Mouse (Mus musculus) forebrain, postnatal 0 days (tissue): ENCODE data around the gene Tppp. TPM values are rescaled to one million over a fixed set of nuclear protein-coding genes. Genes with fewer than 3 reads are reported as not detected.
"Not testable (repeated sequence)": the region's sequence is repeated elsewhere in the genome, so short reads cannot be mapped to it uniquely, and the experiment has no call there.

Source experiments
- ATAC-seq: fragments of 200-750 bp; cut with Nextera tagmentation; 2 replicates; pipeline ENCODE4 v1.8.0; 2017; ENCODE audit warnings: mild to moderate bottlenecking, moderate library complexity
- DNase-seq: peaks from one replicate; pipeline ENCODE4 v3.0.0-alpha.2; 2015
- H3K27ac ChIP-seq: fragments of 300-500 bp; sonication (generic); 2 replicates; pipeline ENCODE4 v1.5.1; 2014; ENCODE audit warnings: low read depth, mild to moderate bottlenecking, antibody characterized with exemption, low read length, moderate library complexity, mixed read lengths
- H3K27me3 ChIP-seq: fragments of 300-500 bp; sonication (generic); 2 replicates; pipeline ENCODE4 v1.6.1; 2014; ENCODE audit warnings: mild to moderate bottlenecking, low read length, mixed read lengths; ENCODE audit not compliant: insufficient read depth
- H3K36me3 ChIP-seq: fragments of 300-500 bp; sonication (generic); 2 replicates; pipeline ENCODE4 v1.6.1; 2014; ENCODE audit warnings: mild to moderate bottlenecking, moderate library complexity; ENCODE audit not compliant: insufficient read depth
- H3K4me1 ChIP-seq: fragments of 300-500 bp; sonication (generic); 2 replicates; pipeline ENCODE4 v1.6.1; 2014; ENCODE audit warnings: antibody characterized with exemption; ENCODE audit not compliant: insufficient read depth
- H3K4me2 ChIP-seq: fragments of 300-500 bp; sonication (generic); 2 replicates; pipeline ENCODE4 v1.6.1; 2014; ENCODE audit warnings: low read depth, mild to moderate bottlenecking, moderate library complexity
- H3K4me3 ChIP-seq: fragments of 300-500 bp; sonication (generic); 2 replicates; pipeline ENCODE4 v1.5.1; 2014; ENCODE audit warnings: low read depth, low read length, mixed read lengths
- H3K9ac ChIP-seq: fragments of 300-500 bp; sonication (generic); 2 replicates; pipeline ENCODE4 v1.6.1; 2014; ENCODE audit warnings: mild to moderate bottlenecking
- H3K9me3 ChIP-seq: fragments of 300-500 bp; sonication (generic); 2 replicates; pipeline ENCODE4 v1.6.1; 2016; ENCODE audit warnings: low read length
- CTCF ChIP-seq: sonication (generic); IDR thresholded peaks from 2 replicates; pipeline ENCODE4 v1.5.1; 2016; ENCODE audit warnings: antibody characterized with exemption, control low read depth, low read depth
- WGBS: fragments of 180-500 bp; shearing (Covaris S2); extraction: QIAGEN DNeasy Blood & Tissue Kit; methylation state at CpG from one replicate; pipeline ENCODE4 v1.1.7; 2014; 5-methylcytosine and 5-hydroxymethylcytosine counted together
- polyA plus RNA-seq: library from polyadenylated mRNA; unstranded; fragments of >200 nt; fragmentation: Nextera tagmentation; extraction: Ambion mirVana; gene quantifications from 2 replicates; pipeline ENCODE4 v1.2.1, GENCODE M21; 2015
- total RNA-seq: library from RNA; depleted of rRNA; stranded (reverse); fragments of >200 nt; gene quantifications from 2 replicates; pipeline ENCODE4 v1.2.3, GENCODE M21; 2014

Tppp gene
- total and polyA plus RNA-seq, 2 experiments from 2014 or later = 8.2 to 28.9 TPM

DNA sequence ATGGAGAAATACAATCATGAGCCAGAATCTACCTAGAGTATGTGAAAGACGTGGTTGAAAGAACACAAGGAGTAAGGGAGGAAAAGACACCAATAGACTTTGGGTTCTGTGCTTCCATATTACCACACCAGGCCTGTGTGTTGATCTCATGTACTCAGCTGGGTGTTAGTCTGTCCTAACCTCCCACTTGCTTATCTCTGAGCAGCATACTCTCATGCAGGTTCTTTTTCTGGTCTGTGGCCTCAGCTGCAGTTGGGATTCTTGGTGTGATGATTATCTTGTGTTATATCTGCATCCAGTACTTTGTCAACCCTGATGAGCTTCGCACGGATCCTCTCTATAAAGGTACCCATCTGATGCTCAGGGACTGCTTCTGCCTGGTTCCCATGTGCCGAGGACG lies 32.3 kb upstream of the Tppp start:
- H3K4me2 ChIP-seq = no peak overlapping the region
- no peaks in the 10 kb centered on the region for H3K36me3 ChIP-seq
- no peaks in the 10 kb centered on the region for H3K27me3 ChIP-seq
- DNase-seq (no peak), ATAC-seq (no peak)
- H3K9me3 ChIP-seq = no peaks in the 10 kb centered on the region
- no peaks in the 10 kb centered on the region for H3K4me1 ChIP-seq
- 89% methylated on average over 5 of the region's 5 CpGs for WGBS
- no peak overlapping the region for H3K27ac ChIP-seq
- H3K4me3 ChIP-seq = no peak overlapping the region
- H3K9ac ChIP-seq = no peak overlapping the region
- TF ChIP-seq CTCF = no peak

DNA sequence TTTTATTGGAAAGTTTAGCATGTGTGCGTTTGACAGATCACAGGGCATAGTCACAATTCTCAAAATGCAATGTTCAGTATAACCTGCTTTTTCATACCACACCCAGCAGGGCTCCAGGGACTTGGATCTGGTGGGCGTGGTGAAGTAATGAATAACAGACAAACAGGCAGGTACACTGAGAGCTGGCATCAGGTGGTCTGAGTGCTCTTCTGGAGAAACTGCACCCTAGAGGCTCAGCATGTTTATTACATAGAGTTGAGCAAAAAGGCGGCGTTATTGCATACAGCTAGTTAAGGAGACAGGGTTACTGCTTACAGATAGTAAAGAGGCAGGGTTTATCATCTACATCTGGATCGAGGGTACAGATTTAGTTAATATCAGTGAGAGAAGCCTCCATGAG lies 18.9 kb upstream of the Tppp start:
- DNase-seq (no peak), ATAC-seq (no peak)
- no peak overlapping the region for H3K4me3 ChIP-seq
- no peaks in the 10 kb centered on the region for H3K27me3 ChIP-seq
- H3K9me3 ChIP-seq = no peaks in the 10 kb centered on the region
- no peak overlapping the region for H3K4me2 ChIP-seq
- H3K9ac ChIP-seq = no peak overlapping the region
- no peak overlapping the region for H3K27ac ChIP-seq
- no peaks in the 10 kb centered on the region for H3K4me1 ChIP-seq
- no peaks in the 10 kb centered on the region for H3K36me3 ChIP-seq
- 85% methylated on average over 5 of the region's 5 CpGs for WGBS
- no peak for TF ChIP-seq CTCF

DNA sequence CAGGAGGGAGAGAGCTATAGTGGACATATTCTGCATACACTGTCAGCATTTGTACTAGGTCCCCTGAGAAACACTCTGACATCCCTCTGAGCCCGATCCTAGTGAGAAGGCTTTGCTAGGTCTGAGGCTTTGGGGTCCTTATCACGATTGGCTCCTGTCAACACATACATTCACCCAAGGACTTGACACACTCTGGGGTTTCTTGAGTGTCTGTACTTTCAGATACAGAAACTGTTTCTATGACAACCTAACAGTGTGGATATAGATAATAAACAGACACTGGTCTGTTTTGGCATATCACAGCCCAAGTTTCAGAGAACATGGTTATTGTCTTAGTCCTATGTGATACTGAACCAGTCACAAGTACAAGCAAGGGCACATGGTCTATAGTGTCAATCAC lies 18.4 kb upstream of the Tppp start:
- Histone ChIP-seq H3K36me3 (no peaks in the 10 kb centered on the region), H3K9me3 (no peaks in the 10 kb centered on the region), H3K27ac (no peak overlapping the region), H3K9ac (no peak overlapping the region), H3K4me3 (no peak overlapping the region), H3K27me3 (no peaks in the 10 kb centered on the region), H3K4me2 (no peak overlapping the region), H3K4me1 (no peaks in the 10 kb centered on the region)
- DNase-seq = no peak
- WGBS = 75% methylated on average over 2 of the region's 2 CpGs
- ATAC-seq = no peak
- no peak for TF ChIP-seq CTCF

DNA sequence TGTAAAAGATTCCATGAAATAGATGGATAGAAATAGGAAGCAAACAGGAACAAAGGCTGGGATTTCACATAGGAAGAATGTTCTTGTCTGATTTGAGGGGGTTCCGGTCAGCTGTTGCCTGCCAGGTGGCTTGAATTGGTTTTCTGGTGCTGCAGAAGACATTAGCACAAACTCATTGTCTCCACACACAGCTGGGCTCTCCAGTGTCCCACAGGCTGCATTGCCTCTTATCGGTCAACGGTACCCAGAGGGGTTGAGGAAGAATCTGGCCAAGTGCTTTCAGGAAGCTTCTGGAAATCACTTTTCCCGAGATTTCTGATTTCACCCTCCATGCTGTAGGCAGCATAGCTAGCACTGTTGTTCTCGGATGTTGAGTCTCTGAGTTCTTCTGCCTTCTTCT lies 17.9 kb upstream of the Tppp start:
- H3K27ac ChIP-seq = no peak overlapping the region
- WGBS = 75% methylated on average over 5 of the region's 5 CpGs
- no peak for DNase-seq
- H3K9ac ChIP-seq = no peak overlapping the region
- no peaks in the 10 kb centered on the region for H3K9me3 ChIP-seq
- no peaks in the 10 kb centered on the region for H3K36me3 ChIP-seq
- no peak for TF ChIP-seq CTCF
- no peak for ATAC-seq
- no peak overlapping the region for H3K4me2 ChIP-seq
- no peaks in the 10 kb centered on the region for H3K4me1 ChIP-seq
- H3K27me3 ChIP-seq = no peaks in the 10 kb centered on the region
- H3K4me3 ChIP-seq = no peak overlapping the region

DNA sequence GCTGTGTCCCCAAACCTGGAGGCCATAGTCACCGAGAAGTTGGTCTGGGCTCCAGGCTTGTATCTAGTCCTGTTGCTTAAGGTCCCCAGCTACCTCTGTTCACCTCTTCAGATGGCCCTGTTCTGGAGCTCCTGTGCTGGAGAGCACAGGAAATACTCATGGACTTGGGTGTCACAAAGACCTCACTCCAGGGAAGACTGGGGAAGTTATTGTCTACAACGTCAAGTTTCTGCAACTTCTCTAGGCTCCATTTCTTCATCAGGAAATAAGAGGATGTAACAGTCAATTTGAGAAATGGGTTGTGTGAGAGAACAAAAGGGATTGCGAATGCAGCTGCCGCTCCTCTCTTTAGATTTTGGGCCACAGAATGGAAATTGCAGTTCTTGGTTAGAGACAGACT lies 12.8 kb upstream of the Tppp start:
- no peaks in the 10 kb centered on the region for H3K9me3 ChIP-seq
- H3K4me1 ChIP-seq = no peaks in the 10 kb centered on the region
- ATAC-seq (no peak), DNase-seq (no peak)
- WGBS = 87% methylated on average over 4 of the region's 4 CpGs
- no peaks in the 10 kb centered on the region for H3K36me3 ChIP-seq
- no peak overlapping the region for H3K4me3 ChIP-seq
- no peak overlapping the region for H3K4me2 ChIP-seq
- H3K27ac ChIP-seq = no peak overlapping the region
- H3K9ac ChIP-seq = no peak overlapping the region
- TF ChIP-seq CTCF = no peak
- no peaks in the 10 kb centered on the region for H3K27me3 ChIP-seq

GRCm38 (mm10) chr13:74000519-74000918 lies 8.7 kb upstream of the Tppp start:
- Histone ChIP-seq H3K4me3 (no peak overlapping the region), H3K9ac (no peak overlapping the region), H3K4me2 (no peak overlapping the region), H3K27me3 (no peaks in the 10 kb centered on the region), H3K27ac (no peak overlapping the region), H3K4me1 (no peaks in the 10 kb centered on the region), H3K9me3 (no peaks in the 10 kb centered on the region), H3K36me3 (no peaks in the 10 kb centered on the region)
- DNase-seq (no peak), ATAC-seq (no peak)
- no peak for TF ChIP-seq CTCF

- 79% methylated on average over 6 of the region's 6 CpGs for WGBS
- no peak for TF ChIP-seq CTCF
- Histone ChIP-seq H3K4me3 (no peak overlapping the region), H3K4me1 (no peaks in the 10 kb centered on the region), H3K4me2 (no peak overlapping the region), H3K36me3 (no peaks in the 10 kb centered on the region), H3K9me3 (no peaks in the 10 kb centered on the region), H3K27me3 (no peaks in the 10 kb centered on the region), H3K27ac (no peak overlapping the region), H3K9ac (no peak overlapping the region)
- no peak for ATAC-seq
- DNase-seq = no peak
Measured at GRCm38 (mm10) chr13:74000961-74001360, 8.2 kb upstream of the Tppp start.

GRCm38 (mm10) chr13:74001492-74001891 lies 7.7 kb upstream of the Tppp start:
- Histone ChIP-seq H3K9me3 (no peaks in the 10 kb centered on the region), H3K27ac (no peak overlapping the region), H3K9ac (no peak overlapping the region), H3K4me3 (no peak overlapping the region), H3K4me1 (no peaks in the 10 kb centered on the region), H3K27me3 (no peaks in the 10 kb centered on the region), H3K36me3 (no peaks in the 10 kb centered on the region), H3K4me2 (no peak overlapping the region)
- WGBS = 83% methylated on average over 4 of the region's 4 CpGs
- TF ChIP-seq CTCF = no peak
- ATAC-seq (no peak), DNase-seq (no peak)

DNA sequence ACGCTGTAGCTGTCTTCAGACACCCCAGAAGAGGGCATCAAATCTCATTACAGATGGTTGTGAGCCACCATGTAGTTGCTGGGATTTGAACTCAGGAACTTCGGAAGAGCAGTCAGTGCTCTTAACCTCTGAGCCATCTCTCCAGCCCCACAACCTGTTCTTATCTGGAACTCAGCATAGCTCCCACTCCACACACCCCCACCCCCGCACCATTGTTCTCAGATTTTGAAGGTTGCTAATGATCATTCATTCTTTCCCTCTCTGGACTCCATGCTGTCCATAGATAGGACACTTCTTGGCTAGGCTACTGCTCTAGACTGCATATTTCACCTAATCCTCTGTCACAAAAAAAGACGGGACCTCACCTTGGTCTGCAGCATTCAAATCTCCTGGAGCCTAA lies 2.3 kb upstream of the Tppp start:
- H3K9ac ChIP-seq, H3K36me3 ChIP-seq, H3K27me3 ChIP-seq, H3K27ac ChIP-seq, H3K4me3 ChIP-seq, H3K4me1 ChIP-seq, H3K9me3 ChIP-seq, ATAC-seq, H3K4me2 ChIP-seq, DNase-seq: not testable (repeated sequence)
- WGBS = 92% methylated on average over 4 of the region's 4 CpGs

DNA sequence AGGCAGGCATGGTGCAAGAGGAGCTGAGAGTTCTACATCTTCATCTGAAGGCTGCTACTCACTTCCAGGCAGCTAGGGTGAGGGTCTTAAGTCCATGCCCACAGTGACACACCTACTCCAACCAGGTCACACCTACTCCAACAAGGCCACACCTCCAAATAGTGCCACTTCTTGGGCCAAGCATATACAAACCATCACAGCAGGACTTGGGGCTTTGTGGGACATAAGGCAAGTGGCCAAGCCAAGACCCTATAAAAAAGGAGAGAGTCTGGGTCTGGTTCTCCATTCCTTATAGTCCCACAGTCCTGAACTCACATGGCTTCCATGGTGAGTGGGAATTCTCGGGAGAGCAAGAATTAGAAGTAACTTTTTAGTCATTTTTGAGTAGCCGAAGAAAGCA lies 991 bp upstream of the Tppp start:
- WGBS = 85% methylated on average over 2 of the region's 2 CpGs

More for the DNA sequence above, 991 bp upstream of the Tppp start:
- not testable (repeated sequence) for H3K9ac ChIP-seq, H3K4me2 ChIP-seq, H3K4me1 ChIP-seq, H3K27ac ChIP-seq, H3K36me3 ChIP-seq, H3K9me3 ChIP-seq, H3K27me3 ChIP-seq, ATAC-seq, DNase-seq, H3K4me3 ChIP-seq
